Mouse (Mus musculus) retina, embryonic 14.5 days (tissue): Measurements from ENCODE around the gene Rnf166.

Experiments
- DNase-seq: peaks from one replicate; pipeline ENCODE4 v3.0.0-alpha.2; 2015; ENCODE audit warnings: low spot score

Rnf166 gene

GRCm38 (mm10) chr8:122439336-122439735 is 36.5 kb downstream of the Rnf166 start:
- no peak for DNase-seq

DNA sequence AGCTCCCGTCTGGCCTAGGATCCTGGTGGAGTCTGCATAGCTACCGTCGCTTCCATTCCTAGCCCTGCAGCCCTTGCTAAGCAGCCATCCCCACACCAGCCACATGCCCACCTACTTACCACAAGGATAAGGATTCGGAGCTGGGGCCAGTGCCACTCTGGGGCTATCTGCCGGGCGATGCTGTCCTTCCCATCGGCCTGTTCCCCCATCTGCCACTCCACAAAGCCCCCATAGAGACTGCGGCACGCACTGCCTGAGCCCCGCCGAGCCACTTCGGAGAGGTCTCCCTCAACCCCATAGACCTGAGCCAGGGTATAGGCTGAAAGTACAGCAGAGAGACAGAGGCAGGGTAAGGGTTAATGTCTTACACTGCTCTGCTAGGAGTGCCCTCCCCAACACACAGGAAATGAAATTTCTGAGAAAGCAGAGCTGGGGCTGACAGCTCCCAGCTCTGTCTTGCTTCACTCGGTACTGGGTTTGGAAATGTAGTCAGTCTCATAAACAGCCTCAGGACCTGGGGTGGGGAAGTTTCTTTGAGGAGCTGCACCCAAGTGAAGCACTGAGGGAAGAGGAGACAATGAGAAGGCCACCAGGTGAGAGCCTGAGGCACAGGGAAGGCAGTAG is 38.0 kb downstream of the Rnf166 start:
- no peak for DNase-seq

DNA sequence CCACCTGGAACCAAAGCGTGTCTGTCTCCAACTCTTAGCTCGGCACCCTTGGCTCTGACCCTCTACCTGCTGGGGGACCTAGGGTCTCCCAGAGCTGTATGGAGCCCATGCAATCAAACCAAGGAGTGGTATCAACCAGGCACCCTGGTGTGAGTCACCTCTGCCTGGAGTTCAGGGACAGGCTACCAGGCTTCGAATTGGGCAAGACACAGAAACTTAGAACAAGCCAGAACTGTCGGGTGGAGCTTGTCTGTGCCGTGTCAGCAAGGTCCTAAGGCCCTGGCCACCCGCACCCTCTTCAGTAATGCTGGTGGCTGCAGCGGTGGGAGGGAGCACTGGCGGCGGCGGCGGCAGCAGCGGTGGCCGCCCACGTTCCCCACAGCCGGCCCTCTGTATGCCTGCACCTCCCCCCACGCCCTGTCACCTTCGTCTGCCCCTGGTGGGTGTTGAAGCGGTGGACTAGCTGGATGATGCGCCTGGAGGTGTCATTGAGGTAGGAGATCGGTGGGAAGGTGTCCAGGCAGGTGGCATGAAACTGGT is 39.2 kb downstream of the Rnf166 start:
- no peak for DNase-seq

GRCm38 (mm10) chr8:122436146-122436545 is 39.7 kb downstream of the Rnf166 start:
- DNase-seq = no peak

GRCm38 (mm10) chr8:122435375-122435774 is 40.5 kb downstream of the Rnf166 start:
- no peak for DNase-seq

GRCm38 (mm10) chr8:122433269-122433905 is 42.5 kb downstream of the Rnf166 start:
- DNase-seq = peak; percentile 24

GRCm38 (mm10) chr8:122432443-122433268 is 43.2 kb downstream of the Rnf166 start, which contains the start of gene Cyba:
Gene Cyba (minus strand): TSS chr8:122432930.
- DNase-seq = peak; percentile 68

DNA sequence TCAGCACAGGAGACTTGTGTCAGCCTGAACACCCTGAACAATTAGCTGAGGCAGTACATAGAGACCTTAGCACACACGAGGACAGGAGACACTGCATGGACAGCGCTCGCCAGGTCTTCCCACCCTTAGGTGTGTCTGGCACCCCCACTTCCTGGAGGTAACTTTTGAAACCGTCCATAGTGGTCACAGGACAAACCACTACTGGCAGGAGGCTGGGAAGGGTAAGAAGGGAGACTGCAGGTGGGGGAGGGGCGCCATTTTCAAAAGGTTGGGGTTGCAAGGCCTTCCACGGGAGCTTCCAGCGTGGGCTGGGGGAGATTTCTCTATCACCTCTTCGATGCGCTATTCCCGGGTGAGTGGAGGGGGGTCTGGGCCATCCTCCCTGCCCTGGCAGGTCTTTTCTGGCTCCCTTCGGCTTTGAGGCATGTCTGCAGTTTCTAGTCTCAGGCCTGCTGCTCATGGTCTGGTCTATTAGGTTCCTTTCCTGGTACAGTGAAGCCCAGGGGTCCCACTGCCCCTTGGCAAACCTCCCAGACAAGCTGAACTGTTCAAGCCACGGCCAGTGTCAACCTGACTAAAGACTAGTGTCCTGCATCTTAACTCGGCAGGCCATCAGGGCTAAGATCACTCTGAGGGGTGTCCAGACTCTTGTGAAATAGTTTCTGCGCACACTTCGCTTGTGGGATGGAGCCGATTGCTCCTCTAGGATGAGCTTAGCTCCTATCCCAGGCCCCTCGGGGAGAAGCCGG is 44.0 kb downstream of the Rnf166 start:
- no peak for DNase-seq

DNA sequence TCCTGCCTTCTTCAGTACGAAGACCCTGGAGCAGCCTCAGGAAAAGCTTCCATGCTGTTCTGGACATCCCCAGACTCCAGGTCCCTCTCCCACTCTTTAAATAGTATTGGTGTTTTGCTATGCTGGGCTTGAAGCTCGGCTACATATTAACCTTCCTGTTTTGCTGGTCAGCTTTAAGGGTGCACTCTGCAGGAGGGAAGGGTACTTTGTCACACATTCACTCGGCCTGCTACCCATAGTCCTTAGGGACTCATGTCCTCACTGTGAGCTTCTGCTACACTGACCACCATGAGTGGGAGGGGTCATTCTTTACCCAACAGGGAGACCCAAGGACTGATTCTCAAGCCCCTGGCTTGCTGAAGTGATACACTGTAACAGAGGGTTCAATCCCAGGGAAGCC is 45.2 kb downstream of the Rnf166 start:
- DNase-seq = no peak

DNA sequence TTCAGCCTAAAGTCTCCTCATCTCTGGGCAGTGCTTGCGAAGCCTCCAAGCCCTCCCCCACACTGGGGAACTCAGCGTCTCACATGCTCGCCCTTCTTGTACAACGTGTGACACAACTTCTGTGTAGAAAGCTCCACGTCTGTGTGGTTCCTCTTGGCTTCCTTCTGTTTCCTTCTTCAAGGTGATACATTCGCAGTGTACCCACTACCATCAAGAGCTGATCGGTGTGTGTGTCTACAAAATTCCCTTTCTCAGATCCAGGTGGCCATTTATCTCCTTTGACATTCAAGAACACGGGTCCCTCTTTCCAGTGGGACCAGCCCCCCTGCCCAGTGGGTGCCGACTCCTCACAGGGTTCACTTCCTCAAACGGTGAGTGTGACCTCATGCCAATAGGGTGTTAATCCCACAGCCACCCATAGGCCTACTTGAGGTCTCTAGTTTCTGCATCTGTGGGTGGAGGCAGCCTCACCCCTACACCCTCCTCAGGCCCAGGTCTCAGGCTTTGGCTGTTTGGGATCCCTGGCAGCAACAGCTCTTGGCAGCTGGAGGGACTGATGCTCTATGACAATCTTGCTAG is 45.7 kb downstream of the Rnf166 start:
- DNase-seq = no peak

- no peak for DNase-seq
These were observed 47.7 kb downstream of the Rnf166 start for GRCm38 (mm10) chr8:122428163-122428562.

GRCm38 (mm10) chr8:122427607-122428006 is 48.3 kb downstream of the Rnf166 start:
- no peak for DNase-seq

GRCm38 (mm10) chr8:122426145-122426544 is 49.7 kb downstream of the Rnf166 start:
- DNase-seq = no peak

GRCm38 (mm10) chr8:122423659-122424058 is 52.2 kb downstream of the Rnf166 start:
- no peak for DNase-seq

DNA sequence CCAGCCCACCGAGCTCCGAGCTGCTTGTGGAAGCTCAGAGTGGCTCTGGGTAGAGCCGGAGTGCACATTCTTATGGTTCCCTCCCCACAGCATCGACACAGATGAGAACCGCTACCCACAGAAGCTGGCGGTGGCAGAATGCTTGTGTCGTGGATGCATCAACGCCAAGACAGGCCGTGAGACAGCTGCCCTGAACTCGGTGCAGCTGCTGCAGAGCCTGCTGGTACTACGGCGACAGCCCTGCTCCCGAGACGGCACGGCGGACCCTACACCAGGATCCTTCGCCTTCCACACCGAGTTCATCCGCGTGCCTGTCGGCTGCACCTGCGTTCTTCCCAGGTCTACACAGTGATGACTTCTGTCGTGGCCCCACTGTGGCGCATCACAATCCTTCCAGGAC is 52.6 kb downstream of the Rnf166 start:
- no peak for DNase-seq

- no peak for DNase-seq
These were observed 54.3 kb downstream of the Rnf166 start, which contains the start of gene Il17c for GRCm38 (mm10) chr8:122421376-122422070. Gene Il17c (plus strand): TSS chr8:122422020.

GRCm38 (mm10) chr8:122419881-122420555 is 55.8 kb downstream of the Rnf166 start:
- DNase-seq = no peak
